Mouse (Mus musculus) mesoderm, embryonic 11.5 days (tissue): ENCODE data around the gene Gm10719.
"Not testable (repeated sequence)": the region's sequence is repeated elsewhere in the genome, so short reads cannot be mapped to it uniquely, and the experiment has no call there.

Source experiments
- DNase-seq: peaks from one replicate; pipeline ENCODE4 v3.0.0-alpha.2; 2012; ENCODE audit warnings: low read depth, low spot score

Gene Gm10719

GRCm38 (mm10) chr9:3017108-3017507 lies at the start of gene Gm10719:
TSS of gene Gm10719 (plus strand) at chr9:3017408.
- not testable (repeated sequence) for DNase-seq

DNA sequence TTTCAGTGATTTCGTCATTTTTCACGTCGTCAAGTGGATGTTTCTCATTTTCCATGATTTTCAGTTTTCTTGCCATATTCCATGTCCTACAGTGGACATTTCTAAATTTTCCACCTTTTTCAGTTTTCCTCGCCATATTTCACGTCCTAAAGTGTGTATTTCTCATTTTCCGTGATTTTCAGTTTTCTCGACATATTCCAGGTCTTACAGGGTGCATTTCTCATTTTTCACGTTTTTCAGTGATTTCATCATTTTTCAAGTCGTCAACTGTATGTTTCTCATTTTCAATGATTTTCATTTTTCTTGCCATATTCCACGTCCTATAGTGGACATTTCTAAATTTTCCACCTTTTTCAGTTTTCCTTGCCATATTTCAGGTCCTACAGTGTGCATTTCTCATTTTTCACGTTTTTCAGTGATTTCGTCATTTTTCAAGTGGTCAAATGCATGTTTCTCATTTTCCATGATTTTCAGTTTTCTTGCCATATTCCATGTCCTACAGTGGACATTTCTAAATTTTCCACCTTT lies 16.7 kb upstream of the Gm10719 start, which contains the start of gene Gm10722:
Gene Gm10722, plus strand, starts transcription at position 478 of the 528 bp plus-strand sequence.
- DNase-seq, result peak; percentile 68

DNA sequence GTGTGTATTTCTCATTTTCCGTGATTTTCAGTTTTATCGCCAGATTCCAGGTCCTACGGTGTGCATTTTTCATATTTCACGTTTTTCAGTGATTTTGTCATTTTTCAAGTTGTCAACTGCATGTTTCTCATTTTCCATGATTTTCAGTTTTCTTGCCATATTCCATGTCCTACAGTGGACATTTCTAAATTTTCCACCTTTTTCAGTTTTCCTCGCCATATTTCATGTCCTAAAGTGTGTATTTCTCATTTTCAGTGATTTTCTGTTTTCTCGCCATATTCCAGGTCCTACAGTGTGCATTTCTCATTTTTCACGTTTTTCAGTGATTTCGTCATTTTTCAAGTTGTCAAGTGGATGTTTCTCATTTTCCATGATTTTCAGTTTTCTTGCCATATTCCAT lies 16.2 kb upstream of the Gm10719 start:
- DNase-seq, result not testable (repeated sequence)

DNA sequence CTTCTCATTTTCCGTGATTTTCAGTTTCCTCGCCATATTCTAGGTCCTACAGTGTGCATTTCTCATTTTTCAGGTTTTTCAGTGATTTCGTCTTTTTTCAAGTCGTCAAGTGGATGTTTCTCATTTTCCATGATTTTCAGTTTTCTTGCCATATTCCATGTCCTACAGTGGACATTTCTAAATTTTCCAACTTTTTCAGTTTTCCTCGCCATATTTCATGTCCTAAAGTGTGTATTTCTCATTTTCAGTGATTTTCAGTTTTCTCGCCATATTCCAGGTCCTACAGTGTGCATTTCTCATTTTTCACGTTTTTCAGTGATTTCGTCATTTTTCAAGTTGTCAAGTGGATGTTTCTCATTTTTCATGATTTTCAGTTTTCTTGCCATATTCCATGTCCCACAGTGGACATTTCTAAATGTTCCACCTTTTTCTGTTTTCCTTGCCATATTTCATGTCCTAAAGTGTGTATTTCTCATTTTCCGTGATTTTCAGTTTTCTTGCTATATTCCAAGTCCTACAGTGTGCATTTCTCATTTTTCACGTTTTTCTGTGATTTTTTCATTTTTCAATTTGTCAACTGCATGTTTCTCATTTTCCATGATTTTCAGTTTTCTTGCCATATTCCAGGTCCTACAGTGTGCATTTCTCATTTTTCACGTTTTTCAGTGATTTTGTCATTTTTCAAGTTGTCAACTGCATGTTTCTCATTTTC lies 15.1 kb upstream of the Gm10719 start:
- DNase-seq, result peak; percentile 27

GRCm38 (mm10) chr9:3002794-3003396 lies 14.3 kb upstream of the Gm10719 start, which contains the start of gene Gm11168:
TSS of gene Gm11168 (plus strand) at chr9:3003346.
- not testable (repeated sequence) for DNase-seq

DNA sequence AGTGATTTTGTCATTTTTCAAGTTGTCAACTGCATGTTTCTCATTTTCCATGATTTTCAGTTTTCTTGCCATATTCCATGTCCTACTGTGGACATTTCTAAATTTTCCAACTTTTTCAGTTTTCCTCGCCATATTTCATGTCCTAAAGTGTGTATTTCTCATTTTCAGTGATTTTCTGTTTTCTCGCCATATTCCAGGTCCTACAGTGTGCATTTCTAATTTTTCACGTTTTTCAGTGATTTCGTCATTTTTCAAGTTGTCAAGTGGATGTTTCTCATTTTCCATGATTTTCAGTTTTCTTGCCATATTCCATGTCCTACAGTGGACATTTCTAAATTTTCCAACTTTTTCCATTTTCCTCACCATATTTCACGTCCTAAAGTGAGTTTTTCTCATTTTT lies 11.0 kb upstream of the Gm10719 start:
- DNase-seq, result not testable (repeated sequence)

GRCm38 (mm10) chr9:3006636-3007035 lies 10.6 kb upstream of the Gm10719 start:
- DNase-seq, result not testable (repeated sequence)

- peak; percentile 50 for DNase-seq
These were observed 9.9 kb upstream of the Gm10719 start for GRCm38 (mm10) chr9:3007272-3007671.

- DNase-seq, result not testable (repeated sequence)
These were observed 7.9 kb upstream of the Gm10719 start for GRCm38 (mm10) chr9:3009331-3009730.

DNA sequence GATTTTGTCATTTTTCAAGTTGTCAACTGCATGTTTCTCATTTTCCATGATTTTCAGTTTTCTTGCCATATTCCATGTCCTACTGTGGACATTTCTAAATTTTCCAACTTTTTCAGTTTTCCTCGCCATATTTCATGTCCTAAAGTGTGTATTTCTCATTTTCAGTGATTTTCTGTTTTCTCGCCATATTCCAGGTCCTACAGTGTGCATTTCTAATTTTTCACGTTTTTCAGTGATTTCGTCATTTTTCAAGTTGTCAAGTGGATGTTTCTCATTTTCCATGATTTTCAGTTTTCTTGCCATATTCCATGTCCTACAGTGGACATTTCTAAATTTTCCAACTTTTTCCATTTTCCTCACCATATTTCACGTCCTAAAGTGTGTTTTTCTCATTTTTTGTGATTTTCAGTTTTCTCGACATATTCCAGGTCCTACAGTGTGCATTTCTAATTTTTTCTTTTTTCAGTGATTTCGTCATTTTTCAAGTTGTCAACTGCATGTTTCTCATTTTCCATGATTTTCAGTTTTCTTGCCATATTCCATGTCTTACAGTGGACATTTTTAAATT lies 5.1 kb upstream of the Gm10719 start:
- DNase-seq, result not testable (repeated sequence)

DNA sequence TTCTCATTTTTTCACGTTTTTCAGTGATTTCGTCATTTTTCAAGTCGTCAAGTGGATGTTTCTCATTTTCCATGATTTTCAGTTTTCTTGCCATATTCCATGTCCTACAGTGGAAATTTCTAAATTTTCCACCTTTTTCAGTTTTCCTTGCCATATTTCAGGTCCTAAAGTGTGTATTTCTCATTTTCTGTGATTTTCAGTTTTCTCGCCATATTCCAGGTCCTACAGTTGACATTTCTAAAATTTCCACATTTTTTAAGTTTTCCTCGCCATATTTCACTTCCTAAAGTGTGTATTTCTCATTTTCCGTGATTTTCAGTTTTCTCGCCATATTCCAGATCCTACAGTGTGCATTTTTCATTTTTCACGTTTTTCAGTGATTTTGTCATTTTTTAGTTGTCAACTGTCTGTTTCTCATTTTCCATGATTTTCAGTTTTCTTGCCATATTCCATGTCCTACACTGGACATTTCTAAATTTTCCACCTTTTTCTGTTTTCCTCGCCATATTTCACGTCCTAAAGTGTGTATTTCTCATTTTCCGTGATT lies 4.4 kb upstream of the Gm10719 start, which contains the start of gene Gm10721:
Gene Gm10721, plus strand, starts transcription at position 408 of the 547 bp plus-strand sequence.
- DNase-seq, result not testable (repeated sequence)

DNA sequence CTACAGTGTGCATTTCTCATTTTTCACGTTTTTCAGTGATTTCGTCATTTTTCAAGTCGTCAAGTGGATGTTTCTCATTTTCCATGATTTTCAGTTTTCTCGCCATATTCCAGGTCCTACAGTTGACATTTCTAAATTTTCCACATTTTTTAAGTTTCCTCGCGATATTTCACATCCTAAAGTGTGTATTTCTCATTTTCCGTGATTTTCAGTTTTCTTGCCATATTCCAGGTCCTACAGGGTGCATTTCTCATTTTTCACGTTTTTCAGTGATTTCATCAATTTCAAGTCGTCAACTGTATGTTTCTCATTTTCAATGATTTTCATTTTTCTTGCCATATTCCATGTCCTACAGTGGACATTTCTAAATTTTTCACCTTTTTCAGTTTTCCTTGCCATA lies 1.9 kb upstream of the Gm10719 start, which contains the start of gene Gm10720:
Gene Gm10720, plus strand, starts transcription at position 301 of the 400 bp plus-strand sequence.
- DNase-seq, result not testable (repeated sequence)

- DNase-seq, result not testable (repeated sequence)
These were observed 1.3 kb upstream of the Gm10719 start for GRCm38 (mm10) chr9:3015896-3016295.

DNA sequence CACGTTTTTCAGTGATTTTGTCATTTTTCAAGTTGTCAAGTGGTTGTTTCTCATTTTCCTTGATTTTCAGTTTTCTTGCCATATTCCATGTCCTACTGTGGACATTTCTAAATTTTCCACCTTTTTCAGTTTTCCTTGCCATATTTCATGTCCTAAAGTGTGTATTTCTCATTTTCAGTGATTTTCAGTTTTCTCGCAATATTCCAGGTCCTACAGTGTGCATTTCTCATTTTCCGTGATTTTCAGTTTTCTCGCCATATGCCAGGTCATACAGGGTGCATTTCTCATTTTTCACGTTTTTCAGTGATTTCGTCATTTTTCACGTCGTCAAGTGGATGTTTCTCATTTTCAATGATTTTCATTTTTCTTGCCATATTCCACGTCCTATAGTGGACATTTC lies 1.7 kb downstream of the Gm10719 start:
- not testable (repeated sequence) for DNase-seq

- not testable (repeated sequence) for DNase-seq
These were observed 2.9 kb downstream of the Gm10719 start for GRCm38 (mm10) chr9:3019835-3020727.

GRCm38 (mm10) chr9:3022316-3023008 lies 5.3 kb downstream of the Gm10719 start:
- DNase-seq, result peak; percentile 53

DNA sequence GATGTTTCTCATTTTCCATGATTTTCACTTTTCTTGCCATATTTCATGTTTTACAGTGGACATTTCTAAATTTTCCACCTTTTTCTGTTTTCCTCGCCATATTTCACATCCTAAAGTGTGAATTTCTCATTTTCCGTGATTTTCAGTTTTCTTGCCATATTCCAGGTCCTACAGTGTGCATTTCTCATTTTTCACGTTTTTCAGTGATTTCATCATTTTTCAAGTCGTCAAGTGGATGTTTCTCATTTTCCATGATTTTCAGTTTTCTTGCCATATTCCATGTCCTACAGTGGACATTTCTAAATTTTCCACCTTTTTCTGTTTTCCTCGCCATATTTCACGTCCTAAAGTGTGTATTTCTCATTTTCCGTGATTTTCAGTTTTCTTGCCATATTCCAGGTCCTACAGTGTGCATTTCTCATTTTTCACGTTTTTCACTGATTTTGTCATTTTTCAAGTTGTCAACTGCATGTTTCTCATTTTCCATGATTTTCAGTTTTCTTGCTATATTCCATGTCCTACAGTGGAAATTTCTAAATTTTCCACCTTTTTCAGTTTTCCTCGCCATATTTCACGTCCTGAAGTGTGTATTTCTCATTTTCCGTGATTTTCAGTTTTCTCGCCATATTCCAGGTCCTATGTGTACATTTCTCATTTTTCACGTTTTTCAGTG lies 6.2 kb downstream of the Gm10719 start, which contains the start of gene Gm10718:
Gene Gm10718, plus strand, starts transcription at position 236 of the 673 bp plus-strand sequence.
- DNase-seq, result not testable (repeated sequence)

DNA sequence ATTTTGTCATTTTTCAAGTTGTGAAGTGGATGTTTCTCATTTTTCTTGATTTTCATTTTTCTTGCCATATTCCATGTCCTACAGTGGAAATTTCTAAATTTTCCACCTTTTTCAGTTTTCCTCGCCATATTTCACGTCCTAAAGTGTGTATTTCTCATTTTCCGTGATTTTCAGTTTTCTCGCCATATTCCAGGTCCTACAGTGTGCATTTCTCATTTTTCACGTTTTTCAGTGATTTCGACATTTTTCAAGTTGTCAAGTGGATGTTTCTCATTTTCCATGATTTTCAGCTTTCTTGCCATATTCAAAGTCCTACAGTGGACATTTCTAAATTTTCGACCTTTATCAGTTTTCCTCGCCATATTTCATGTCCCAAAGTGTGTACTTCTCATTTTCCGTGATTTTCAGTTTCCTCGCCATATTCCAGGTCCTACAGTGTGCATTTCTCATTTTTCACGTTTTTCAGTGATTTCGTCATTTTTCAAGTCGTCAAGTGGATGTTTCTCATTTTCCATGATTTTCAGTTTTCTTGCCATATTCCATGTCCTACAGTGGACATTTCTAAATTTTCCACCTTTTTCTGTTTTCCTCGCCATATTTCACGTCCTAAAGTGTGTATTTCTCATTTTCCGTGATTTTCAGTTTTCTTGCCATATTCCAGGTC lies 6.9 kb downstream of the Gm10719 start:
- DNase-seq, result not testable (repeated sequence)
